Mouse (Mus musculus): ENCODE data around the gene Rsph6a.

DNA sequence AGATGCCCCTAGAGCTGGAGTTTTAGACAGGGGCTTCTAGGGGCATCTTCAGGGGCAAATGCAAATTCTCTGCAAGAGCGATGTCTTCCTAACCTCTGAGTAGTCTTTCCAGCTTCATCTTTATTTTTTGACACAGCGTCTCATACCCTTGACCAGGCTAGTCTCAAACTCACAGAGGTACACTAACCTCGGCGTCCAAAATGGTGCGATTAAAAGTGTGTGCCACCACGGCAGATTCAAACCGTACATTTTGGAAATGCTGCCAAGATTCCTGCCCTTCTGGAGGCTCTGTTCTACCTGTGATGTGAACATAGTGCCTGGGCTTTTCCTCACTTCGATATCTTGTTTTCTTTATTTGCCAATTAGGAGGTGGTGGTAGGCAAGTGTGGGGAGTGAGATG, 64.6 kb downstream of the Rsph6a start:
- TF ChIP-seq CTCF (IDR thresholded peaks at IDR 0.05; ENCODE audit: extremely low read depth, insufficient read depth, insufficient read length, insufficient replicate concordance), result no peak
- TF ChIP-seq POLR2A (IDR thresholded peaks at IDR 0.05; ENCODE audit: low read depth, low read length), result no peak

Data from spleen, adult 2 months (tissue).